Mouse (Mus musculus): Measurements from ENCODE around the gene Gtf2f2.

GRCm38 (mm10) chr14:76011062-76011457 is 395 bp upstream of the Gtf2f2 start:
- no peak for TF ChIP-seq CTCF (IDR thresholded peaks at IDR 0.05)
- no peak for TF ChIP-seq EP300 (IDR thresholded peaks at IDR 0.05)

Measured in lung, postnatal 0 days (tissue).